Mouse (Mus musculus) naive thymus-derived CD4-positive, alpha-beta T cell, adult 2 months (primary cell): ENCODE results near the gene Rab1b.
"Not testable (repeated sequence)": the region's sequence is repeated elsewhere in the genome, so short reads cannot be mapped to it uniquely, and the experiment has no call there.

Experiments
- DNase-seq: peaks from one replicate; pipeline ENCODE4 v3.0.0-alpha.2; 2011; ENCODE audit warnings: low read depth

The Rab1b gene

GRCm38 (mm10) chr19:5097521-5098362 lies 9.1 kb downstream of the Rab1b start:
- no peak for DNase-seq

- no peak for DNase-seq
Observed at GRCm38 (mm10) chr19:5095887-5096474, 10.9 kb downstream of the Rab1b start.

GRCm38 (mm10) chr19:5094746-5095417 lies 12.0 kb downstream of the Rab1b start:
- no peak for DNase-seq

- DNase-seq, result peak; percentile 89
Observed at GRCm38 (mm10) chr19:5094243-5094632, 12.6 kb downstream of the Rab1b start.

- DNase-seq, result no peak
Observed at GRCm38 (mm10) chr19:5093481-5094242, 13.2 kb downstream of the Rab1b start.

GRCm38 (mm10) chr19:5092083-5092482 lies 14.8 kb downstream of the Rab1b start:
- no peak for DNase-seq

GRCm38 (mm10) chr19:5089324-5089723 lies 17.5 kb downstream of the Rab1b start:
- no peak for DNase-seq

GRCm38 (mm10) chr19:5087884-5088728 lies 18.8 kb downstream of the Rab1b start, which contains the start of gene Yif1a:
TSS of gene Yif1a (plus strand) at chr19:5088538.
- DNase-seq, result peak; percentile 98

- DNase-seq, result not testable (repeated sequence)
Observed at GRCm38 (mm10) chr19:5086533-5086932, 20.3 kb downstream of the Rab1b start.

GRCm38 (mm10) chr19:5085145-5085863 lies 21.6 kb downstream of the Rab1b start, which contains the start of gene Tmem151a:
TSS of gene Tmem151a (minus strand) at chr19:5085531.
- no peak for DNase-seq

GRCm38 (mm10) chr19:5084834-5085144 lies 22.1 kb downstream of the Rab1b start:
- DNase-seq, result no peak

- no peak for DNase-seq
Observed at GRCm38 (mm10) chr19:5083961-5084833, 22.7 kb downstream of the Rab1b start.

GRCm38 (mm10) chr19:5082596-5082995 lies 24.3 kb downstream of the Rab1b start:
- DNase-seq, result no peak

- DNase-seq, result no peak
Observed at GRCm38 (mm10) chr19:5082005-5082404, 24.9 kb downstream of the Rab1b start.

GRCm38 (mm10) chr19:5079279-5079678 lies 27.6 kb downstream of the Rab1b start:
- DNase-seq, result no peak

GRCm38 (mm10) chr19:5073518-5073917 lies 33.4 kb downstream of the Rab1b start:
- no peak for DNase-seq

GRCm38 (mm10) chr19:5073028-5073427 lies 33.8 kb downstream of the Rab1b start:
- DNase-seq, result peak; percentile 71

- no peak for DNase-seq
Observed at GRCm38 (mm10) chr19:5072389-5073019, 34.4 kb downstream of the Rab1b start.
